Mouse (Mus musculus): ENCODE results near the gene Uqcc3.
"Not testable (repeated sequence)": the region's sequence is repeated elsewhere in the genome, so short reads cannot be mapped to it uniquely, and the experiment has no call there.

The Uqcc3 gene

GRCm38 (mm10) chr19:8851639-8852038 lies 29.1 kb downstream of the Uqcc3 start:
- in situ Hi-C loops (cut with MboI, MseI): no loop called here

- in situ Hi-C loops (cut with MboI, MseI): no loop called here
Observed at GRCm38 (mm10) chr19:8850402-8850901, 30.3 kb downstream of the Uqcc3 start, which contains the start of gene Lrrn4cl. Gene Lrrn4cl (plus strand): TSS chr19:8850768.

DNA sequence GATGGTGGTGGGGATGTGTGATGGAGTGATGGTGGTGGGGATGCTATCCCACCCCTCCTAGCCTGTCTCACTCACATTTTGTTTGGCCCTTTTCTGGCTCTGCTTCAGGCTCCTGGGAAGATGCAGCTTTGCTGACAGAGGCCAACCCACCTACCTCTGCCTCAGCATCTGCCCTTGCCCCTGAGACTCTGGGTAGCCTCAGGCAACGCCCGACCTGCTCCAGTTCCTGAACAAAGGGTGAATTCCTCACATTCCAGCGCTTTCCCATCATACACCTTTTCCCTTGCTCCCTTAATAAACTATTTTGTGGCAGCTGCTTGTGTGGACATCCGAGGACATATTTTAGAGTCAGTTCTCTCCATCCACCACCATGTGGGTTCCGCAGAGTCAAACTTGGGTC lies 32.4 kb downstream of the Uqcc3 start:
- in situ Hi-C loops (cut with MboI, MseI): no loop called here

DNA sequence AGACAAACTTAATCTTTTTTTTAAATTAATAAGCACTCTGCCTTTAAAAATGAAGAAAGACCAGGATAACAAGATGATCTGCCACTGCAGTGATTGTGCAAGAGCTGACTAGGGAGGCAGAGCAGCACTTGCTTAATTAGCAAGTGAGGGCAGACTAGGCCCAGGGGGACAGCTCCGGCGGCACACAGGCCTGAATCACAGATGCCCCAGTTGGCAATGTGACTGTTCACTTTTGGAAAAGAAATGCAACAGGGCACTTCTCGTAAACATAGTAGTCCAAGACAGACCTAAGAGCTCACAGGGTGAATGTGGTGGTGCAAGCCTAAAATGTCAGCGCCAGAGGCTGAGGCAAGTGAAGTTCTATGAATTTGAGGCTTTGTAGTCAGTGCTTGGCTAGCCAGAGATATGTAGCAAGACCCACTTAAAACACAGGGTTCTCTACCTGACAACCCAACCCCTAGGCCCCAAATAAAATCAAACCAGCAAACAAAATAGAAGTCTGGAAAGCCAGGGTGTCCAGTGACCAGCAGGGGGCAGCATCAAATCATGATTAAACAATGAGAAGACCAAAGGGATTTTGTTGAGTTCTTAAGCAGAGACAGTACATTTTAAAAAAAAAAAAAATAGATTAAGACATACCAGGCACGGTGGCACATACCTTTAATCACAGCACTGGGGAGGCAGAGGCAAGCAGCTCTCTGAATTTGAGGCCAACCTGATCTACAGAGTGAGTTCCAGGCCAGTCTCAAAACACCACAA lies 36.2 kb downstream of the Uqcc3 start:
- in situ Hi-C loops (cut with MboI, MseI): no loop called here

DNA sequence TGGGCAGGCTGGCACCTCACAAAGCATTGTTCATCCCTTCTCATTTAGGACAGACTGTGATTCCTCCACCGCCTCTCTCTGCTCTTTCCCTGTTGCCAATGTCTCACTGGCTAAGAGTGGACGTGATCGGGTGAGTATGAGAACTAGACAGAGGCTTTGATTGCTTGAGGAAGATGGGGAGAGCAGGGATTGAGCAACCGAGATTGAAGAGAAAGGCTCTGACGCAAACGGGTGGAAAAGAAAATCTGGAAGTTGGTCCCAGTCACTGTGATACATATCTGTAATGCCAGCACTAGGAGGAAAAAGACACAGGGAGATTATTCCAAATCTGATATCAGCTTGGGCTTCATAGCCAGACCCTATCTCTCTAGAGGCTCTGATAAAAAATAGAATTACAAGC lies 37.8 kb downstream of the Uqcc3 start:
- in situ Hi-C loops (cut with MboI, MseI): no loop called here

DNA sequence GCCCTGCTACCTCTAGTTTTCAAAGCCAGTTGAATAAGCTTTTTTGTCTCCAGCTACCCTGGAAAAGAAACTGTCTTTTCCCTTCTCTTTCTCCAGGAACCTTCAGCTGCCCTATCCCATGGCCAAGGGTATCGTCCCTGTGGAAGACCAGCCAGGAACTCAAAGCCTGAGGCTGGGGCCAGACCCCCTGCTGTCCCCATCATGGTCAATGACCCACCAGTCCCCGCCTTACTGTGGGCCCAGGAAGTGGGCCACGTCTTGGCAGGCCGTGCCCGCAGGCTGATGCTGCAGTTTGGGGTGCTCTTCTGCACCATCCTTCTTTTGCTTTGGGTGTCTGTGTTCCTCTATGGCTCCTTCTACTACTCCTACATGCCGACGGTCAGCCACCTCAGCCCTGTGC lies 39.7 kb downstream of the Uqcc3 start:
- in situ Hi-C loops (cut with MboI, MseI): no loop called here

DNA sequence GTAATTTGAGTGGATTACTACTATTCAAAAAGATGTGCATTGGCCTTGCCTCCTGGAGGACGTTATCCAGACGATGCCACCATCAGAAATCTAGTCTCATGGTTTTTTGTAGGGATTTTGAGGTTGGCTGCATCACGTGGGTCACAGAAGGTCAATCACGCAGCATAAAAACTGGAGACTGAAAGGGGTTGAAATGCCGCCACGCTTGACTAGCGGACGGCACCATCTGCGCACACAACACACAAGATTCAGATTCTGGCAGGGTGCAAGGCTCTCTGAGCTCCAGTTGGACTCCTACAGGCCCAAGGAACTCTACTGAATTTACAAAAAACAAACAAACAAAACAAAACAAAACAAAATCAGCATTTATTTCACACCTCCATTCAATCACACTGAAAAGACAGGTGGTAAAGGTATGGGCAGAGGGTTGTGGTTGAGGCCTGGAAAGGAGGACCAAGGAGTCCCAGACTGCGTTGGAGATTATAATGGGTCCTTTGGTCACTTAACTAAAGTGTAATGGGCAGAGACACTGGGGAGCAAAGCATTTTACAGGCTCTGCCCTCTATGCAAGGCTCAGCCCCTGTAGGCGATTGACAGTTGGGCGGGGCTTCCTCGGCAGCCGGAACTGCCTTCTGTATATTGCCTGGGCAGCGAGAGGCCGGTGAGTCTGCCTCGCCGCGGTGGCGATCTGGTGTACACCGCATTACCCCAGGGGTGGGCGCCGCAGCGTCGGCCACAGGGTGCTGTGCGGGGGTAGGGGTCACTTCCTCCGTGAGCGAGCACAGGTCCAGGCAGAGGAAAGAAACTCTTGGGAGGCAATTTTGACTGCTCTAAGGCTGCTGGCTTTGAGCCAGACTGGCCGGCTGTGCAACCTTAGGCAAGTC lies 40.6 kb downstream of the Uqcc3 start:
- in situ Hi-C loops (cut with MboI, MseI): no loop called here

- in situ Hi-C loops (cut with MboI, MseI): no loop called here
Observed at GRCm38 (mm10) chr19:8839103-8839907, 41.4 kb downstream of the Uqcc3 start, which contains the start of gene Gng3. Gene Gng3 (minus strand): TSS chr19:8839194.

- in situ Hi-C loops (cut with MboI, MseI): no loop called here
Observed at GRCm38 (mm10) chr19:8838041-8838730, 42.5 kb downstream of the Uqcc3 start.

- in situ Hi-C loops (cut with MboI, MseI): no loop called here
Observed at GRCm38 (mm10) chr19:8837251-8837791, 43.4 kb downstream of the Uqcc3 start, which contains the start of gene Bscl2. Gene Bscl2 (plus strand): TSS chr19:8837467.

DNA sequence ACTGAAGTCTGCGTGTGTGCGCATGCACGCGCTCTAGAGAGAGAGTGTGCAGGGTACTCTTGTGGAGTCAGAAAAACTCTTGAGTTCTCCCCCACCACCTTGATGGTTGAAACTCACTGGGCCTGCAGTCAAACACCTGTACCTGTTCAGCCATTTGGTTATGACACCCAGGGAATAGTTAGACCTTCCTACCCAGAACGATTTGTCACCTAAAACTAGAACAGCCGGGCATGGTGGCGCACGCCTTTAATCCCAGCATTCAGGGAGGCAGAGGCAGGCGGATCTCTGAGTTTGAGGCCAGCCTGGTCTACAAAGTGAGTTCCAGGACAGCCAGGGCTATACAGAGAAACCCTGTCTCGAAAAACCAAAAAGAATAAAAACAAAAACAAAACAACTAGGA lies 44.4 kb downstream of the Uqcc3 start:
- in situ Hi-C loops (cut with MboI, MseI): not testable (repeated sequence)

DNA sequence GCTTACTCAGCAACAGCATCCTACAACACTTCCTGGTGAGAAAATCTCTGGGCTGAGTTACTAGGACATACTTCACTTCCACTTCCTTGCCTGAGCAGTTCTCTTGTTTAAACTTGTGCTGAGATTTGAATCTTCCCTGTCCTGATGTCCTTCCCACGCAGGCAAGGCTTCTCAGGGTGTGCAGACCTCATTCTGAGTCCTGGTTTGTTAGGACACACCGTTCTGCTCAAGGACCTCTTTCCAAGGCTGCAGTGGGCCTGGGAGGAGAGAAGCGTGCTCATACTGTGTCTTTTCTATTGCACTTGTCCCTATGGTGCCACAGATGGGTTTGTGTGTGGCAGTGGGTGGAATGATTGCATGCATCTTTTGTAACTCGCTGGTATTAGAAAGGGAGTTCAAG lies 47.8 kb downstream of the Uqcc3 start:
- in situ Hi-C loops (cut with MboI, MseI): no loop called here

- in situ Hi-C loops (cut with MboI, MseI): no loop called here
Observed at GRCm38 (mm10) chr19:8831262-8831661, 49.5 kb downstream of the Uqcc3 start.

GRCm38 (mm10) chr19:8830664-8831063 lies 50.1 kb downstream of the Uqcc3 start:
- in situ Hi-C loops (cut with MboI, MseI): no loop called here

Data from T-helper 2 cell (primary cell).